Mouse (Mus musculus): ENCODE measurements around the gene AC140267.1.

Gene AC140267.1

DNA sequence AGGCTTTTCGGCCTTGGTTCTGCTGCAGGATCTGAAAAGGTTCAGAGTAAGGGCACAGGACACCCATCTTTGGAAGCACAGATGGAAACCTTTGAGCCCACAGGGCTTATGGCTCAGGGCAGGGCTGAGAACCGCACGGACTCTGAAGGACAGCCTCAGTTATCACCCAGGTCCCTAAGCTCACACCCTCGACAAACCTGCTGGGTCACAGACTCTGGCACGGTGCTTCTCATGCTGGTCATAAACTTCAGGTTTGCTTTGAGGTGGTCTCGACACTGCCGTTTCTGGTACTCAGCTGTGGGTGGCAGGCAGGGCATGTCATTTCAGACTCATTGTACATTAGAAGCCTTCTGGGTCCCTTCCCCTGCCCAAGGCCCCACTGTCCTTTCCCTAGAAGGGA lies 25.5 kb downstream of the AC140267.1 start:
- DNase-seq (ENCODE audit: low spot score in 2 of 2) = no peak

DNA sequence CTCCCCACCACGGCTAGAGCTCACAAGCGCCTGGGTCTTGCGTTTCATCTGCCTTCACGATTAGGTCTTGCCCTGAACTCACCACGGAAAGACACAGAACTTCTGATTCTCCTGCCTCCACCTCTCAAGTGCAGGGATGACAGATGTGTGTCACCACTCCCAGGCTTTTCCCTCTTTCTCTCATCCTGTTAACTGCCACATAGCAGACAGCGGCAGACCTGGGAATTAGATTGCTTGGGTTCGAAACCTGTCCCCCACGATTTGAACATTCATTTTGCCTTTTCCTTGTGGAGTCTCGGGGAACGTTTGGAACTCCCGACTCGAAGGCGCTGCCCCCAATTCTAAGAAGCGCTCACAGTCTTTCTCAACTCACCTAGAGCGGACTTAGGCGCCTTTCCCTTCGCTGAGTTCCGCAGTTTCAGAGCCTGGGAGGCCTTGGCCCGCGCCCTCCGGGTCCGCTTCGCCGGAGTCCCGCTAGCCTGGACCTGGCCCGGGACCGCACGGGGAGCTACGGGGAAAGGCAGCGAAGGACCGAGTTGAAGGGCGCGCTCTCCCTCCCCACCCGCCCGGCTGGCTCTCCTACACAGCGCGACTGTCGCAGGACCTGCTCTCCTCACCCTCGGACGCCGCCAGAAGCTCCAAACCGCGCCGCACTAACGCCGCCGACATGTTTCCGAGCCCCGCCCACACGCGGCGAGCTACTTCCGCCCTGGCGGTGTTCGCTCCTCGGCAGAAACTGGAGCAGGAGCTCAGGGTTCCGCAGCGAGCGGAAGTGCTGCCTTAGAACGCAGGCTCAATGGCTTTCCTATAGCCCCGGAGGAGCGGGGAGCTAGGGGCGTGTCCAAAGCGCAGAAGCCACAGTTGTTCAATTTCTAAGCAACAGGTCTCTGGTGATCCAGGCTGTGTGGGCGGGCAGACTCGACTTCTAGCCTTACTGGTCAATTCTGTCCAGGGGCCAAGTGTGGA lies 28.3 kb downstream of the AC140267.1 start, which contains the start of gene Rps19bp1:
Rps19bp1 (minus strand) TSS at position 706 of the 966 bp plus-strand sequence.
- DNase-seq (ENCODE audit: low spot score in 2 of 2) = peak; percentile 87 to 90

GRCm38 (mm10) chr15:80266281-80266680 lies 30.6 kb downstream of the AC140267.1 start:
- peak; percentile 55 to 65 for DNase-seq (ENCODE audit: low spot score in 2 of 2)

DNA sequence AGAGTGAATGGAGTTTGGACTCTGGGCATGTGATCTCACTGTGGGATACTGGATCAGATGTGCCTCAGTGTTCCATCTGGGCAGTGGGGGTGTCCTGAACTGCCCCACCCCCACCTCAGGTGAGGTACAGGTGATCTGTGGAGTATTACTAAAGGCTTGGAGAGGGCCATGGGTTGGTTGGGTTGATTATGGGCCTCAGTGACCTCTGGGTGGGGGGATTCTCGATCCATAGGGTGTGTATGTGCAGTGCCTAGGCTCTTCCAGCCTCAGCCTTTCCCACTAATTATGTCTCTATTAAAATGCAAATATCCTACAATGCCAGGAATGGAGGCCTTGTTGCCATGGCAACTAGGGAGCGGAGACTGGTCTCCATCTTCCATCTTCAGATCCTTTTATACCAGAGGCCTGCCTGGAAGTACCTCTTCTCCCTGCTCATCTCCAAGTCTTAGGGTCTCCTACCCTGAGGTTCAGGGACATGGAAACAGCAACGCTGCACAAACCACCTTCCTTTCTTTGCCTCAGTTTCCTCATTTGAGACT lies 36.3 kb downstream of the AC140267.1 start:
- DNase-seq (ENCODE audit: low spot score in 2 of 2) = no peak

- no peak for DNase-seq (ENCODE audit: low spot score in 2 of 2)
These were observed 41.5 kb downstream of the AC140267.1 start for GRCm38 (mm10) chr15:80277107-80277506.

- no peak for DNase-seq (ENCODE audit: low spot score in 2 of 2)
These were observed 42.0 kb downstream of the AC140267.1 start for GRCm38 (mm10) chr15:80277625-80278024.

DNA sequence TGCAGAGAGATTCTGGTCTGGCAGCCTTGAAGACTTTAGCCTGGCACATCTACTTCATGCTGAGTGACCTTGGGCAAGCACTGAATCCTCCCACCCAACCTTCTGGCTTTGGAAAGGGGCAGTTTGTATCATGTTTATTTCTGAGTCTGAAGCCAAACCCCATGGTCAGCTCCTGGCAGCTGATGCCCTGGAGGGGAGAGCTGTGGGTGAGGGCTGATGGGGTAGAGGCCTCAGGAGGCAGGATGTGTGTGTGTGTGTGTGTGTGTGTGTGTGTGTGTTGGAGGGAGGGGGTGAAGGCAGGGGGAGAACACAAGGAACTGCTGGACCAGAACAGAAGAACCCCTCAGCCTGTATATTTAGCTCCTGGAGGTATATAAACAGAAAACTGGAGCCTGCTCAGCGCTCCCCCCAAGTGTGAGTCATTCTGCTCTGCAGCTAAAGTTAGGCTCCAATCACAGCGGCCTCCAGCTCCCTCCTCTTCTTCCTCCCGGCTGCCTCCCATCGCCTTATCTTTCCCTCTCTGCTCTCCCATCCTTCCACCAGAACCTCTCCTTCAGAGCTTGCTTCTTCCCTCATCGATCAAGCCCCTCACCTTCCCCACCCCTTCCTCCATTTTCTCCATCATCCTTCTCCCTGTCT lies 42.6 kb downstream of the AC140267.1 start:
- no peak for DNase-seq (ENCODE audit: low spot score in 2 of 2)

- DNase-seq (ENCODE audit: low spot score in 2 of 2) = no peak
These were observed 43.4 kb downstream of the AC140267.1 start for GRCm38 (mm10) chr15:80279053-80279452.

GRCm38 (mm10) chr15:80280646-80281045 lies 45.0 kb downstream of the AC140267.1 start:
- DNase-seq (ENCODE audit: low spot score in 2 of 2) = no peak

Measured in spleen, postnatal 36 days (tissue).